Mouse (Mus musculus) hindlimb bud, embryonic 11.5 days (tissue): ENCODE measurements around the gene Hist1h4h.
A peak's percentile ranks its signal among the peaks of the same experiment; 100 is the strongest.
"Not testable (repeated sequence)": the region's sequence is repeated elsewhere in the genome, so short reads cannot be mapped to it uniquely, and the experiment has no call there.

Experiments
- DNase-seq: peaks from one replicate; pipeline ENCODE4 v3.0.0-alpha.2; 2012; ENCODE audit warnings: low read depth, low spot score; ENCODE audit errors: extremely low spot score

Hist1h4h gene

DNA sequence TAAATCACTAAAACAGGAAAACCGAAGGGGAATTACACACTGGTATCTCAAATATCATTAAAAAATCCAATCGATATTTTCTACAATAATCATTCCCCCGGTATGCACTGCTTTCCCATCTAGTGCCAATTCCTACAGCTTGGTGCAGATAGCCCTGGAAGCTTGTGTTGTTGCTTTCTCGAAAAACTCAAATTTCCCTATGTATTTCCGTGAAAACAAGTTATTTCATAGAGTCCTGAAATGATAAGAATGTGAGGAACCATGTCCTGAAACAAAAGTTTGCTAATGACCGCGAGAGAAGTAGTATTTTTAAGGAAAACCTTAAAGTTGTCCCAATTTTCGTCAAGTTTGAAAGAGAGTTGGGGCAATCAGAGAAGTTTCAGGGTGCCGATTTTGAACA, 23.5 kb downstream of the Hist1h4h start:
- no peak for DNase-seq

- DNase-seq, result no peak
These were observed 24.3 kb downstream of the Hist1h4h start for GRCm38 (mm10) chr13:23554925-23555838.

GRCm38 (mm10) chr13:23555839-23556416, 25.1 kb downstream of the Hist1h4h start:
- DNase-seq, result no peak

- no peak for DNase-seq
These were observed 26.1 kb downstream of the Hist1h4h start for GRCm38 (mm10) chr13:23556906-23557305.

- DNase-seq, result not testable (repeated sequence)
These were observed 29.8 kb downstream of the Hist1h4h start for GRCm38 (mm10) chr13:23560699-23561098.

DNA sequence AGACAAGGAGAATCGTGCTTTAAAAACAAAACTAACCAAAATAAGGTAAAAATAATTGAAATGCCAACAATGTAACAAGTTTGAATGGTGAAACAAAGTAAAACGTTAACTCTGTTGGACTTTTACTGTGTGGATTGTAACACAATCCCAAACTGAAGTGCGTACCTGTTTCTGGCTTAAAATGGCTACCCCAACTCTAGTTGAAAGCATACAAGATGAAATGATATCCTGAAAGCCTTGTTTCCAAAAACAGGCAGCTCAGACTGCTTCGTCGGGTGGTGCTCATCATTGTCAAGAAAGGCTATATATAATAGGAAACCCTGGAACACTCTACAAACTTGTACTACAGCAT, 30.7 kb downstream of the Hist1h4h start:
- not testable (repeated sequence) for DNase-seq

DNA sequence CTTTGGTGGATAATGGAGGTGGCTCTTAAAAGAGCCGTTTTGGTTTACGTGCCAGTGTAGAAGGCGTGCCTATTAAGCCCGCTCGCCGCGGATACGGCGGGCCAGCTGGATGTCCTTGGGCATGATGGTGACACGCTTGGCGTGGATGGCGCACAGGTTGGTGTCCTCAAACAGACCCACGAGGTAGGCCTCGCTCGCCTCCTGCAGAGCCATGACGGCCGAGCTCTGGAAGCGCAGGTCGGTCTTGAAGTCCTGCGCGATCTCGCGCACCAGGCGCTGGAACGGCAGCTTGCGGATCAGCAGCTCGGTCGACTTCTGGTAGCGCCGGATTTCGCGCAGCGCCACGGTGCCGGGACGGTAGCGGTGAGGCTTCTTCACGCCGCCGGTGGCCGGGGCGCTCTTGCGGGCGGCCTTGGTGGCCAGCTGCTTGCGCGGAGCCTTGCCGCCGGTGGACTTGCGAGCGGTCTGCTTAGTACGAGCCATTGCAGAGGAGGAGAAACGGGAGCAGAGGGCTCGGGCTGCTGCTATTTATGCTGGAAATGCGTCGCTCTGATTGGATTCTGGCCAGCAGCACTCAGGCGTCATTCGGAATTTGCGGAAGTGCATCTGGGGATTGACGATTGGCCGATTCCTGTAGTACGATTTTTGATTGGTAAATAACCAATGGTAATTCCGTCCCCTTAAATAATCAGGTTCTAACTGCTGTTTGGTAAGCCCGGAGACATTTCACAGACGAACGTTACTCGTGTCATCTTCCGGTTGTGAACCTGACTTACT, 31.2 kb downstream of the Hist1h4h start, which contains the start of gene Hist1h3e:
Gene Hist1h3e, minus strand, starts transcription at position 487 of the 777 bp plus-strand sequence.
- DNase-seq, result peak; percentile 98

GRCm38 (mm10) chr13:23562699-23563462, 32.0 kb downstream of the Hist1h4h start:
- DNase-seq, result no peak

DNA sequence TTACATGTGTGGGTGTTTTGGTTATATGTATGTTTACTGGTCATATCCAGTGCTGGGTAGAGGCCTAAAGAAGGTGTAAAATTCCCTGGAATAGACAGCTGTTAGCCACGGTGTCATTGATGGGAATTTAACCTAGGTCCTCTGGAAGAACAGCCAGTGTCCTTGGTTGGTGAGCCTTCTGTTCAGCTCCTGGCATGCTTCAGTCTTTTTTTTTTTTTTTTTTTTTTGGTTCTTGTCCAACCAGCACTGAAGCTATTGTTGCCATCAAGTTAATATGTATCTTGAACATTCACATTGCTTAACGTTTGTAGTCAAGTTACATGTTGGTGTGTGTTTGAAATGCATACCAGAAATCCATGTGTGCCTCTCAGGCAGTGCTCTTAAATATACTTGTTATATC, 33.6 kb downstream of the Hist1h4h start:
- no peak for DNase-seq

DNA sequence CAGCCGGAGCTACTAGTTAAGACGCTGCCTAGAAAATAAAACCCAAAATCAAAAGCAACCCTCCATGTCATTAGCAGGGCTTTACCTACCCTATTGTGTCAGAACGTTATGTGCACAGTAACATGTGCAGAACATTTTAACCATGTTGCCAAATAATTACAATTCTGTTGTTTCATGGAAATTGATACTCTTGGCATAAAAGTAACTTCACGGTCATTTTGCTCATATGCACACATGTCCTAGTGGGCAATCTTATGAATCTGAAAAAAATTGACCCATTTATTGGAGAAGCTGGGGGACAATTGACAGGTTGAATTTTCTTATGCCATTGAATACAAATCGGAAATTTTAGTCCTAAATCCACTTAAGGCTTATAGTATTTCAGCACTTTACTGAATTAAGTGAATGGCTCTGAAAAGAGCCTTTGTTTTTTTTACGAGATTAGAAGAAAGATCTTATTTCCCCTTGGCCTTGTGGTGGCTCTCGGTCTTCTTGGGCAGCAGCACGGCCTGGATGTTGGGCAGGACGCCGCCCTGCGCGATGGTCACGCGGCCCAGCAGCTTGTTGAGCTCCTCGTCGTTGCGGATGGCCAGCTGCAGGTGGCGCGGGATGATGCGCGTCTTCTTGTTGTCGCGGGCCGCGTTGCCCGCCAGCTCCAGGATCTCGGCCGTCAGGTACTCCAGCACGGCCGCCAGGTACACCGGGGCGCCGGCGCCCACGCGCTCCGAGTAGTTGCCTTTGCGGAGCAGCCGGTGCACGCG, 39.6 kb downstream of the Hist1h4h start:
- not testable (repeated sequence) for DNase-seq

- DNase-seq, result no peak
These were observed 40.2 kb downstream of the Hist1h4h start, which contains the start of the genes Hist1h2ae and Hist1h2bg for GRCm38 (mm10) chr13:23571022-23571503. Gene Hist1h2ae, minus strand, starts transcription at chr13:23571220. Gene Hist1h2bg, plus strand, starts transcription at chr13:23571396.

GRCm38 (mm10) chr13:23571504-23572217, 40.8 kb downstream of the Hist1h4h start:
- not testable (repeated sequence) for DNase-seq

DNA sequence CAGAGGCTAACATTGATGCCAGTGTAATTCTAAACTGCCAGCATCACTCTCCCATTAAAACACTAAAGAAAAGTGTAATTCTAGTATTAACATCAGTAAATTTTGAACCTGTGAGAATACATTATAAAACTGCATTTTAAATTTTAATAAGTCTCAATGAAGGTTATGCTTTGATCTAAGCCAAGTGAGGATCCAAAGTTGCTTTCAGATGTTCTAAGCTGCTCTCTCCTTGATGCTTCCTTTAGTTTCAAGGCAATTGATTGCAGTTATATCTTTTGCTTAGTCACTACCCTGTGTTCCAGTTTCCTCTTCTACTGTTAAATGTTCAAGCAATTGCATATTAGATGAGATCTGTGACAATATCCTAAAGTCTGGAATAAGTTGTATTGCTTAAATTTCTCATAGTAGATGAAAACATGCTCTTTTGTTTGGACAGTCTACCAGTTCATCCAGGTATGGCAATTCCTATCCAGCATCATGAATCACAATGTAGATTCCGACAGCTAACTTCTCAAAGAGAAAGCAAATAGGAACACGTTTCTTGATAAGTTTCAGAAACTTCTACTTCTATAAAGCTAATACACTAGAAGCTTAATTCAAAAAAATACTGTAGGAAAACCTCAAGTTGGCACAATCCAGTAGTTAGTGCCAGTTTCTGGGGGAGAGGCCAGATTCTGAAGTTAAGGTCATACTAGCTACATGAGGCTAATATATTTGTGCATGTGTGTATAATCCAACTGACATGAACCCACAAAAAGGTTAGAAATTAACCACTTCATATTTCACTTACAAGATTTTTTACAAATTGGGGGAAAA, 41.6 kb downstream of the Hist1h4h start:
- no peak for DNase-seq

GRCm38 (mm10) chr13:23573034-23573897, 42.4 kb downstream of the Hist1h4h start:
- DNase-seq, result not testable (repeated sequence)

DNA sequence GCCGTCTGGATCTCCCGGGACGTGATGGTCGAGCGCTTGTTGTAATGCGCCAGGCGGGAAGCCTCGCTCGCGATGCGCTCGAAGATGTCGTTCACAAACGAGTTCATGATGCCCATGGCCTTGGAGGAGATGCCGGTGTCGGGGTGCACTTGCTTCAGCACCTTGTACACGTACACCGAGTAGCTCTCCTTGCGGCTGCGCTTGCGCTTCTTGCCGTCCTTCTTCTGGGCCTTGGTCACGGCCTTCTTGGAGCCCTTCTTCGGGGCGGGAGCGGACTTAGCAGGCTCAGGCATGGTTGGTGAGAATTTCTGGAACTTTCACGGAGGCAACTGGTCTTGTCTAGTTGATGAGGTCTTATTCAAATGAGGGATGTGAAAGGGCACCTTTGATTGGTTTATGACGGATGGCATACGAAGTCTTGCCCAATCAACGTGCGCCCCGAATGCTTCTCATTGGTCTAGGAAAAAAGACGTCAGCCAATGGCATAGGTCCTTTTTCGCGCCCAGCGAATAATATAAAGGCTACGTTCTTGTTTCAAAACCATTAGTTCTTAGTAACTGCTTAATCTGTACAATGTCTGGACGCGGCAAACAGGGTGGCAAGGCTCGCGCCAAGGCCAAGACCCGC, 43.2 kb downstream of the Hist1h4h start, which contains the start of the genes Hist1h2bf and Hist1h2ad:
Gene Hist1h2bf, minus strand, starts transcription at position 299 of the 627 bp plus-strand sequence.
Gene Hist1h2ad, plus strand, starts transcription at position 484 of the 627 bp plus-strand sequence.
- DNase-seq, result peak; percentile 98

DNA sequence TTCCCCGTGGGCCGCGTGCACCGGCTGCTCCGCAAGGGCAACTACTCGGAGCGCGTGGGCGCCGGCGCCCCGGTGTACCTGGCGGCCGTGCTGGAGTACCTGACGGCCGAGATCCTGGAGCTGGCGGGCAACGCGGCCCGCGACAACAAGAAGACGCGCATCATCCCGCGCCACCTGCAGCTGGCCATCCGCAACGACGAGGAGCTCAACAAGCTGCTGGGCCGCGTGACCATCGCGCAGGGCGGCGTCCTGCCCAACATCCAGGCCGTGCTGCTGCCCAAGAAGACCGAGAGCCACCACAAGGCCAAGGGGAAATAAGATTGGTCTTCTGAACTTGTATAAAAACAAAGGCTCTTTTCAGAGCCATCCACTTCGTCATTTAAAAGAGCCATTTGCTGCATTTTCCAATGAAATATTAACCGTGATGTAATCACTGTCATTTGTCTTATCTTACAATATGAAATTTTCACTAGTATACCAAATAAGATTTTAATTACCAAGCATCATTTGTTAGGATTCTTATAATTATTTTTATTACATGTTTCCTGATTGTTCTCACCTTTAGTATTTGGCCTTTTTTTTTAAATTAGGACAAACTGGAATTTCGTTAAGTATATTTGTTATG, 43.8 kb downstream of the Hist1h4h start:
- not testable (repeated sequence) for DNase-seq
